Mouse (Mus musculus) C2C12 (cell line): Measurements from ENCODE around the gene Tst. TPM values are rescaled to one million over a fixed set of nuclear protein-coding genes. Genes with fewer than 3 reads are reported as not detected.

Experiments used
- H3K27me3 ChIP-seq: one replicate; pipeline ENCODE4 v1.6.1; 2011; ENCODE audit not compliant: control insufficient read depth, insufficient read depth, insufficient read length
- H3K36me3 ChIP-seq: one replicate; pipeline ENCODE4 v1.6.1; 2011; ENCODE audit not compliant: control insufficient read depth, insufficient read depth
- H3K4me3 ChIP-seq: one replicate; pipeline ENCODE4 v1.5.1; 2011; ENCODE audit warnings: mild to moderate bottlenecking, control low read depth; ENCODE audit not compliant: poor library complexity, insufficient read depth, severe bottlenecking
- H3K79me2 ChIP-seq: one replicate; pipeline ENCODE4 v1.6.1; 2011; ENCODE audit not compliant: control insufficient read depth, insufficient read depth
- H3K79me3 ChIP-seq: one replicate; pipeline ENCODE4 v1.6.1; 2011; ENCODE audit warnings: low read depth, control low read depth
- H3ac ChIP-seq: one replicate; pipeline ENCODE3; 2011; ENCODE audit warnings: low read depth; ENCODE audit not compliant: control insufficient read depth, insufficient read length
- CEBPB ChIP-seq: IDR thresholded peaks from one replicate; pipeline ENCODE4 v1.6.1; 2011; ENCODE audit warnings: low read depth, mild to moderate bottlenecking, control low read depth, moderate library complexity
- CTCF ChIP-seq: IDR thresholded peaks from one replicate; pipeline ENCODE4 v1.5.1; 2011; ENCODE audit not compliant: control insufficient read depth, insufficient read depth, insufficient read length
- FOSL1 ChIP-seq: IDR thresholded peaks from one replicate; pipeline ENCODE4 v1.8.0; 2011; ENCODE audit warnings: mild to moderate bottlenecking, low read length; ENCODE audit not compliant: poor library complexity, insufficient read depth, severe bottlenecking
- MAX ChIP-seq: IDR thresholded peaks from one replicate; pipeline ENCODE4 v1.6.1; 2011; ENCODE audit warnings: mild to moderate bottlenecking, control low read depth
- MYOD1 ChIP-seq: IDR thresholded peaks from one replicate; pipeline ENCODE4 v1.6.1; 2011; ENCODE audit warnings: low read depth; ENCODE audit not compliant: control insufficient read depth, insufficient read length
- MYOG ChIP-seq: IDR thresholded peaks from one replicate; pipeline ENCODE4 v1.6.1; 2011; ENCODE audit not compliant: control insufficient read depth, insufficient read length; ENCODE audit errors: extremely low read depth
- USF1 ChIP-seq: IDR thresholded peaks from one replicate; pipeline ENCODE4 v1.6.1; 2011; ENCODE audit warnings: low read depth, mild to moderate bottlenecking, control low read depth, moderate library complexity
- polyA plus RNA-seq: library from polyadenylated mRNA; unstranded; fragments of >200 nt; fragmentation: generic; extraction: Trizol; gene quantifications from one replicate; pipeline ENCODE4 v1.2.1, GENCODE M21; 2012; ENCODE audit warnings: missing spikeins

Gene Tst
- polyA plus RNA-seq, 1 experiment: 21.4 TPM

DNA sequence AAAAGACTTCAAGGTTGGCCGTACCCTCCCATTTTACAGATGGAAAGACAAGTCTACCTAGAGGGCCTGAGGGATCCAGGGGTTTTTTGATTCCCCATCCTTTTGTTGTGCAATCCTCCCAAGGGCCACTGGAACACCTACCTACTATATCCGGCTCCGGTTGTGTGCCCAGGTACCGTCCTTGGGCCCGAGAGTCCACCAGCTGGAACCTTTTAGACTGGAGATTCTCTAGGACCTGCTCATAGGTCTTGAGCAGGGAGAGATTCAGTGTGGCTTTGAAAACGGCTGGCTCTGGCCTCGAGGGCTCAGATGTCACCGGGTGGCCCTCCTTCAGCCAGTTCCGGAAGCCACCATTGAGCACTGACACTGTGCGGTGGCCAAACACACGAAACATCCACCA, 609 bp downstream of the Tst start:
- Histone ChIP-seq H3K79me2 (no peaks in the 10 kb centered on the region), H3K79me3 (no peaks in the 10 kb centered on the region), H3K4me3 (peak overlapping the region; percentile 82), H3ac (peak overlapping the region; percentile 49), H3K36me3 (no peaks in the 10 kb centered on the region), H3K27me3 (no peaks in the 10 kb centered on the region)
- no peak for TF ChIP-seq MAX
- no peak for TF ChIP-seq MYOD1
- no peak for TF ChIP-seq CEBPB
- no peak for TF ChIP-seq USF1
- no peak for TF ChIP-seq FOSL1
- no peak for TF ChIP-seq MYOG

DNA sequence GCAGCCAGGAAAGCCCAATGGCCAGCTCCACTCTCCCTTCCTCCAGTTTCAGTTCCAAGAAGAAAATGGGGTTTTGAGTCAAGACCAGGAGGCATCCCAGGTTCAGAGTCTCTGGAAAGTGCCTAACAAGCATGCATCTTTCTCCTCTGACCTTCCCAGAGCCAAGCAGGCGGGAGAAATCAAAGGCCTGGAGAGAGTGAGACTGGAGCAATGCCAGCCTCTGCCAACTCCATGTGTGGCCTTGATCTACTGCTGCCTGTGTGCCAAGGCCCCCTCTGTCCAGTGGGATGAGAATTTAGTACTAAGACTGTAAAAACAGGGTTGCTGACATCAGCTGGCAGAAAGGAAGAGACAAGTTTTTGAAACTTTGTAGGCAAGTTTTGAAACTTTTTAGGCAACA, 1.8 kb downstream of the Tst start:
- TF ChIP-seq USF1: no peak
- no peak overlapping the region for H3ac ChIP-seq
- H3K36me3 ChIP-seq: no peaks in the 10 kb centered on the region
- no peak overlapping the region for H3K4me3 ChIP-seq
- H3K79me3 ChIP-seq: no peaks in the 10 kb centered on the region
- no peaks in the 10 kb centered on the region for H3K27me3 ChIP-seq
- H3K79me2 ChIP-seq: no peaks in the 10 kb centered on the region

DNA sequence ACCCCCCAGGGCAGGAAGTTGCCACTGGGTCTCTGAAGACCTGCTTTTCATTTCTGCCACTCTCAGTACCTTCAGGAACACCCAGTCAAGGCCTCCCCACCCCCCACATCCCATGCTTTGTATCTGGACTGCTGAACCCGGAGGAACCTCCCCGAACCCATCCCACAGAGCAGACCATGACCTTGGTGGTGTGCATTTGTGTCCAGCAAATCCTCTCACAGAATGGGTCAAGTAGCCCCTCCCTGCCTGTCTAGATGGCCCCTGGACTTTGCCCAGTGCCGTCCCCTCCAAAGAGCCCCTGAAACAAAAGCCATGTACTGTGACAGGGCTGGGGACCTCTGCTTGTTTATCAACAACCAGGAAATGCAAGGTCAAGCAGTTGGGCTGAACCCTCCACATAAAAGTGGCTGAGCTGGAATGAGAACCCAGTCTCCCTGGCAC, 2.4 kb downstream of the Tst start:
- no peaks in the 10 kb centered on the region for H3K79me2 ChIP-seq
- TF ChIP-seq FOSL1 (no peak), MAX (no peak), USF1 (no peak), MYOD1 (no peak), MYOG (no peak)
- no peak overlapping the region for H3ac ChIP-seq
- H3K79me3 ChIP-seq: no peaks in the 10 kb centered on the region
- no peaks in the 10 kb centered on the region for H3K36me3 ChIP-seq
- H3K4me3 ChIP-seq: no peak overlapping the region
- H3K27me3 ChIP-seq: no peaks in the 10 kb centered on the region

DNA sequence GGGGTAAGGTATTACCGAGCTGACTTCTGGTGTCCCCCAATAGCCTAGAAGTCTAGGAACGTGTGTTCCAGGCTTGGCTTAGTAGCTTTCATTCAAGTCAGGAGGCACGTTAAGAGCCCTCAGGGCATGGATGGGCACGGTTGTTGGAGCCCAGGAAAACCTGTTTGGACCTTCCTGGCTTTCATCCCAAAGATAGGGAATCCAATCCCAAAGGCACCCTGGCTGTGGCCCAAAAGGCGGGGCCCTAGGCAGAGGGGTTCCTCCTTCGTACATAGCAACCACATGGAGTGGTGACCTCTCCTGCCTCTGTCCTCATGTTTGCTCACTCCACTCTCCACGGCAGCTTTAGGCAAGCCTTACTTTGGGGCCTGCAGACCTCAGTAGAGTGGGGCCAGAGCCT, 3.3 kb downstream of the Tst start:
- Histone ChIP-seq H3K4me3 (no peak overlapping the region), H3K27me3 (peaks cover 4% of the 10 kb centered on the region), H3K79me3 (no peaks in the 10 kb centered on the region), H3K36me3 (no peaks in the 10 kb centered on the region), H3ac (no peak overlapping the region), H3K79me2 (no peaks in the 10 kb centered on the region)
- TF ChIP-seq CTCF (no peak), MYOG (no peak), MAX (no peak), MYOD1 (no peak), CEBPB (no peak), FOSL1 (no peak), USF1 (no peak)

DNA sequence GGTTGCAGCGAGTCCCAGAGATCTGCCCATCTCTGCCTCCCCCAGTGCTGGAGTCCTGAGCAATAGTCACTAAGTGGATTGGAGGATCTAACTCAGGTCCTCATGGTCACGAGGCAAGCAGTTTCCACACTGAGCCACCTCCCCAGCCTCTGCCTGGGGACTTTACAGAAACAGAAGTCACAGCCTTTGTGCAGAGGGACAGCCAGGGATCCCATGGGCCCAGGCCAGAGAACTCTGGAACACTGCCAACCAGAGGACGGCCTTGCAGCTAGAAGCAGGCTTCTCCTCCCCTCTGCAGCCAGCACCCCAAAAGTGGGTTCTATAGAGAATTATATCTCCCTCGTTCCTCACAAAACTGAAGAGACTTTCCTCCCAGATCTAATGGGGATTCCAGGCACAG, 3.8 kb downstream of the Tst start:
- Histone ChIP-seq H3K36me3 (no peaks in the 10 kb centered on the region), H3K79me2 (no peaks in the 10 kb centered on the region), H3K4me3 (no peak overlapping the region), H3K79me3 (no peaks in the 10 kb centered on the region), H3ac (no peak overlapping the region), H3K27me3 (peaks cover 5% of the 10 kb centered on the region)
- TF ChIP-seq MYOG (no peak), FOSL1 (no peak)

DNA sequence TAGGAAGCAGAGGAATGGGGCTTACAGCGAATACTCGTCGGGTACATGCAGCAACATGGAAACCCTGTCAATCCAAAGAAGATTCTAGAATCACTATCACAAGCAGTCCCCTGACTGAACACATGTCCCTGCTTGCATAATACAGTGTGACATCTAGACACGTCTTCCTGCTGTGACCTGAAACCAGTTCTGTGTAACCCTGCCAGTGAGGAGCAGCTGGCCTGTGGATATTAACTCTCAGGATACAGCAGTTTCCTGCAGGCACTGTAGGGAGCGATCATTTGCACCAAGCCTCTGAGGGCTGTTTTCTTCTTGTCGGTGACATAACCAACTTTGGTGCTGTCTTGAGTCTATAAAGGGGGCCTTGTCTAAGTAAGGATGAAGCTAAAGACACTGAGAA, 4.4 kb downstream of the Tst start:
- Histone ChIP-seq H3K27me3 (peaks cover 7% of the 10 kb centered on the region), H3ac (no peak overlapping the region), H3K79me2 (no peaks in the 10 kb centered on the region), H3K36me3 (no peaks in the 10 kb centered on the region), H3K79me3 (no peaks in the 10 kb centered on the region), H3K4me3 (no peak overlapping the region)
- TF ChIP-seq MYOD1 (no peak), MAX (no peak), USF1 (no peak), CEBPB (no peak), MYOG (no peak), CTCF (no peak), FOSL1 (no peak)
